Mouse (Mus musculus) C2C12 (cell line): Measurements from ENCODE around the gene Agt.

ENCODE experiments used
- CEBPB ChIP-seq: IDR thresholded peaks from one replicate; pipeline ENCODE4 v1.6.1; 2011; ENCODE audit warnings: low read depth, mild to moderate bottlenecking, control low read depth, moderate library complexity
- CTCF ChIP-seq: IDR thresholded peaks from one replicate; pipeline ENCODE4 v1.5.1; 2011; ENCODE audit not compliant: control insufficient read depth, insufficient read depth, insufficient read length
- MYOG ChIP-seq: IDR thresholded peaks from one replicate; pipeline ENCODE4 v1.6.1; 2011; ENCODE audit not compliant: control insufficient read depth, insufficient read length; ENCODE audit errors: extremely low read depth
- USF1 ChIP-seq: IDR thresholded peaks from one replicate; pipeline ENCODE4 v1.6.1; 2011; ENCODE audit warnings: low read depth, mild to moderate bottlenecking, control low read depth, moderate library complexity

DNA sequence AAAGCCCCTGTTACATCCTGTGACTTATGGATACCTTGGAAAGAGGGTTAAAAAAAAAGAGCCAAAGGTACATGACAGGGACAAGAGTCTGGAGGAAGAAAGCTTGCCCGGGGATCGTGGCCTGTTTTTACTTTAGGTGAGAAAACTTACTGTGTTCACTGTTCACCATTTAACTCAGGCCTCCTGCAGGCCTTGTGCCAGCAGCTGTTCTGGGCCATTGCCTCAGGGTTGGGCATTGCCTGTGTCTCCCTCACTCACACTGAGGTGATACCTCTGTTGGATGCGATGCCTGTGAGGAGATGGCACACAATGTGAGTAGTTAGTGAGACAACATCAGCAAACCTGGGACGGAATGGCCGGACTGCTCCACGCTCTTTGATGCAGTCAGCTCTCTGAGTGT lies 47.6 kb downstream of the Agt start:
- no peak for TF ChIP-seq CTCF
- no peak for TF ChIP-seq USF1
- TF ChIP-seq MYOG = no peak
- TF ChIP-seq CEBPB = no peak
